Mouse (Mus musculus) embryonic facial prominence, embryonic 13.5 days (tissue): Measurements from ENCODE around the gene Lalba. TPM values are rescaled to one million over a fixed set of nuclear protein-coding genes. Genes with fewer than 3 reads are reported as not detected.

Experiments used
- ATAC-seq: fragments of 200-750 bp; cut with Nextera tagmentation; 2 replicates; pipeline ENCODE4 v1.8.0; 2017; ENCODE audit warnings: low read depth; ENCODE audit not compliant: insufficient number of reproducible peaks, insufficient read depth, low FRiP score, low TSS enrichment
- H3K27ac ChIP-seq: fragments of 300-500 bp; sonication (generic); 2 replicates; pipeline ENCODE4 v1.5.1; 2015; ENCODE audit warnings: moderate library complexity, mild to moderate bottlenecking, inconsistent platforms
- H3K27me3 ChIP-seq: fragments of 300-500 bp; sonication (generic); 2 replicates; pipeline ENCODE4 v1.6.1; 2015; ENCODE audit warnings: mild to moderate bottlenecking, inconsistent platforms
- H3K36me3 ChIP-seq: fragments of 300-500 bp; sonication (generic); 2 replicates; pipeline ENCODE4 v1.6.1; 2015; ENCODE audit warnings: mild to moderate bottlenecking, inconsistent platforms
- H3K4me1 ChIP-seq: fragments of 300-500 bp; sonication (generic); 2 replicates; pipeline ENCODE4 v1.6.1; 2015; ENCODE audit warnings: inconsistent platforms
- H3K4me2 ChIP-seq: fragments of 300-500 bp; sonication (generic); 2 replicates; pipeline ENCODE4 v1.6.1; 2015; ENCODE audit warnings: moderate library complexity, mild to moderate bottlenecking, inconsistent platforms
- H3K4me3 ChIP-seq: fragments of 300-500 bp; sonication (generic); 2 replicates; pipeline ENCODE4 v1.5.1; 2015; ENCODE audit warnings: mild to moderate bottlenecking, inconsistent platforms
- H3K9ac ChIP-seq: fragments of 300-500 bp; sonication (generic); 2 replicates; pipeline ENCODE4 v1.6.1; 2015; ENCODE audit warnings: mild to moderate bottlenecking, inconsistent platforms
- H3K9me3 ChIP-seq: fragments of 300-500 bp; sonication (generic); 2 replicates; pipeline ENCODE4 v1.6.1; 2016; ENCODE audit warnings: inconsistent platforms
- WGBS: fragments of 180-500 bp; shearing (Covaris S2); methylation state at CpG from one replicate; pipeline ENCODE4 v1.1.7; 2015; ENCODE audit warnings: mixed read lengths; 5-methylcytosine and 5-hydroxymethylcytosine counted together
- polyA plus RNA-seq: library from polyadenylated mRNA; unstranded; fragments of >200 nt; fragmentation: Nextera tagmentation; extraction: Ambion mirVana; gene quantifications from 2 replicates; pipeline ENCODE4 v1.2.1, GENCODE M21; 2015

Gene Lalba
- polyA plus RNA-seq, 1 experiment from 2014 or later = not detected

DNA sequence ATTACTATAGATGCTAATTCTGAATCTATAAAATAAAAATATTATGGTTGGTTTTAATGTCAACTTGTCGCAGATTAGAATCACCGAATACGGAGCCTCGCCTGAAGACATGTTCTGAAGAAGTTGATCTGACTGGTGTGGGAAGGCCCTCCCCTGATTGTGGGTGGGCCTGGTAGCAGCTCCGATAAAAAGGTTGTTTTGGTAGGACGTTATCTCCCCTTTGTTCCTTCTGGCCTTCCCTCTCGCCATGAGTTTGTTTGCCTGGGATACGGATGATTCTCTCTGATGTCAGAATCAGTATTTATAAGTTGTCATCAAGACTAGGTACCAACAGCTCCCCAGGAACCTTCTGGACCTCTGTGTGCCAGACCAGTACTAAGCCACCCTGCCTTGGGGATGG, 29.7 kb upstream of the Lalba start:
- H3K4me2 ChIP-seq = no peak overlapping the region
- no peak for ATAC-seq

DNA sequence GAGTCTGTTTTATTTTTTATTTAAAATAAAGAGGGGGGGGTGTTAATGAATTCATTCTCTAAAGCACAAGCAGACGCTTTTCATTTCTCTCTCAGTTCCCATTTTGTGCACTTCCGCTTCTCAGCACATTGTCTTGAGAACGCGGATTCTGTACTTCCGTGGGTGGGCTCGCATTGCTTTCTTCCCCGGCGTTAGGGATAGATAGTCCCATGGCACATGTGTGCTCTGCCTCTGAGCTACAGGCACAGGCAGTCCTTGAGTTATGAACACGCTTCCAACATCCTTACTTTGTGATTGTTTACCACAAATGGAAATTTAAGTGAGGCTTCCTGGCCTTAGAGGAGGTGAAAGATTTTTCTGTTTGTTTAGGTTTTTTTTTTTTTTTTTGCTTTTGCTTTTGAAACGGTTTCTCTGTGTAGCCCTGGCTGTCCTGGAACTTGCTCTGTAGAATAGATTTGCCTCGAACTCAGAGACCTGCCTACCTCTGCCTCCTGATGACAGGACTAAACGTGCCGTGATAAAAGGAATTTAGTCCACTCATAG, 28.9 kb upstream of the Lalba start:
- Histone ChIP-seq H3K4me3 (no peak overlapping the region), H3K36me3 (no peaks in the 10 kb centered on the region), H3K27me3 (no peaks in the 10 kb centered on the region), H3K4me2 (no peak overlapping the region), H3K4me1 (peaks cover 4% of the 10 kb centered on the region), H3K27ac (no peak overlapping the region), H3K9ac (no peak overlapping the region), H3K9me3 (no peaks in the 10 kb centered on the region)
- WGBS = 63% methylated on average over 13 of the region's 13 CpGs
- no peak for ATAC-seq

More for the DNA sequence above, 29.7 kb upstream of the Lalba start:
- peaks cover 4% of the 10 kb centered on the region for H3K4me1 ChIP-seq
- no peaks in the 10 kb centered on the region for H3K36me3 ChIP-seq
- H3K9me3 ChIP-seq = no peaks in the 10 kb centered on the region
- no peak overlapping the region for H3K4me3 ChIP-seq
- no peak overlapping the region for H3K27ac ChIP-seq
- H3K27me3 ChIP-seq = no peaks in the 10 kb centered on the region
- 81% methylated on average over 8 of the region's 8 CpGs for WGBS
- no peak overlapping the region for H3K9ac ChIP-seq

DNA sequence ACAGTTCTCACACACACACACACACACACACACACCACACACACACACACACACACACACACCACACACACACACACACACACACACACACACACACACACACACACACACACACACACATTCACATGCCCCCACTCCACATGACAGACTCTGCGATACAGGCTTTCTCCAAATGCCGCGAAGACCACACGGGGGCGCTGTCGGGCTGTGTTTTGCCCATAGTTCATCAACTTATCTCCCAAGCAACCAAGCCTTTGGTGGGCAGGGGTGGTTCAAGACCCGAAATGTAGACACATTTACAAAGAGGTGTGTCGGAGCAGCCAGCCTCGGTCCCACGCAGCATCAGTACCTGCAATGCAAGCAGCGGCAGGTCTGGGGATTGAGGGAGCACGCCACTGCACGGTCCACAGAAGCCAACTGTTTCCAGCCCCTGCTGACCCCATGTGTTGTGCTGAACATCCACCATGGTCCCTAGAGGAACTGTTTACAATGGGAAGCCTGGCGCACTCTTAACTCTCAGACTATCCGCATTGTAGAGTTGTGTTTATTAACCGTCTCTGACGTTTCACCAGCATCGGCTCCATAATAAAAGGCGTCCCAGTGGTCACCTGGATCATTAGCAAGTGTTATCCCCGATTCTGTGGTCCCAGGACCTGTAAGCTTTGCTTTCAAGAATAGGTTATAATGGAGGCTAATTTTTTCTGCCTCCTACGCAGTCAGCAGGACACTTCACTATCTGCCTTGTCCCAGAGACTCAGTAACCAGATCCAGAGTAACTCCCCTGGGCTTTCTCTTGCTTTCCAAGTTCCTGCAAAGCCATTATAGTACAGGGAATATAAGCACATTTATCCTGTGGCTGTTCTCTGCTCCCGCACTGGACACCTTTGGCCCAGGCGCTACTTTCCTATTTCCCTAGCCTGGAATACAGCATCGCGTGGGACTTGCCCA, 28.2 kb upstream of the Lalba start:
- ATAC-seq = no peak

DNA sequence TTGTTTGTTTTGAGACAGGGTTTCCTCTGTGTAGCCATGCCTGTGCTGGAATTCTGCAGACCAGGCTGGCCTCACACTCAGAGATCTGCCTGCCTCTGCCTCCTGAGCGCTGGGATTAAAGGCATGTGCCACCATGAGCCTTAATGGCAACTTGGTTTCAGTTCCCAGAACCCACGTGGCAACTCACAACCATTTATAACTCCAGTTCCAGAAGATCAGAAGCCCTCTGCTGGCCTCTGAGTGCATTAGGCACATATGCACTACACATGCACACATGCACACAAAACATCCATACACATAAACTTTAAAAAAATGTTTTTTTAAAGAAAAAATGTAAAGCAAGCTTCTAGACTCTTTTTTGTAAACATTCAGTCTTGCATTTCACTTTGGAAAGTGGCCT, 26.9 kb upstream of the Lalba start:
- Histone ChIP-seq H3K27ac (no peak overlapping the region), H3K36me3 (no peaks in the 10 kb centered on the region), H3K4me1 (peaks cover 7% of the 10 kb centered on the region), H3K27me3 (no peaks in the 10 kb centered on the region), H3K9ac (no peak overlapping the region), H3K9me3 (no peaks in the 10 kb centered on the region), H3K4me3 (no peak overlapping the region), H3K4me2 (no peak overlapping the region)
- ATAC-seq = no peak
- WGBS = 58% methylated on average over 2 of the region's 2 CpGs

More for the DNA sequence above, 28.2 kb upstream of the Lalba start:
- Histone ChIP-seq H3K9ac (no peak overlapping the region), H3K9me3 (no peaks in the 10 kb centered on the region), H3K27ac (no peak overlapping the region), H3K27me3 (no peaks in the 10 kb centered on the region), H3K4me2 (peak overlapping the region; percentile 57), H3K4me1 (peaks cover 4% of the 10 kb centered on the region), H3K36me3 (no peaks in the 10 kb centered on the region), H3K4me3 (peak overlapping the region; percentile 25)
- 27% methylated on average over 25 of the region's 25 CpGs for WGBS

DNA sequence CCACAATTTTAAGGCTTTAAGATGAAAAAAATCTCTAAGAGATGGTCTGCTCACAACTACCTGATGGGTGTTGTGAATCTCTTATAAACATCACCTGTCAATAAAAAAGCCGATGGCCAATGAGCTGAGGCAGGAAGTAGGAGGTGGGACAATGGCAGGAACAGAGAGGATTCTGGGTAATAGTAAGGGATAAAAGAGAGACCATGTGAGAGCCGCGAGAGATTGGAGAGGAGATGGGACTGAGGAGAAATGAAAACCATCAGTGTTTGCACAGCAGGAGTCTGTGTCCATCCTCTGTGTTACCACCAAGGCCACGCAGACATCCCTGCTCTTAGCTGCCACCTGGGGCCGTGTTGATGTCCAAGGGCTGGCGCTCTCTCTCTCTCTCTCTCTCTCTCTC, 24.8 kb upstream of the Lalba start:
- no peaks in the 10 kb centered on the region for H3K27me3 ChIP-seq
- no peak for ATAC-seq

DNA sequence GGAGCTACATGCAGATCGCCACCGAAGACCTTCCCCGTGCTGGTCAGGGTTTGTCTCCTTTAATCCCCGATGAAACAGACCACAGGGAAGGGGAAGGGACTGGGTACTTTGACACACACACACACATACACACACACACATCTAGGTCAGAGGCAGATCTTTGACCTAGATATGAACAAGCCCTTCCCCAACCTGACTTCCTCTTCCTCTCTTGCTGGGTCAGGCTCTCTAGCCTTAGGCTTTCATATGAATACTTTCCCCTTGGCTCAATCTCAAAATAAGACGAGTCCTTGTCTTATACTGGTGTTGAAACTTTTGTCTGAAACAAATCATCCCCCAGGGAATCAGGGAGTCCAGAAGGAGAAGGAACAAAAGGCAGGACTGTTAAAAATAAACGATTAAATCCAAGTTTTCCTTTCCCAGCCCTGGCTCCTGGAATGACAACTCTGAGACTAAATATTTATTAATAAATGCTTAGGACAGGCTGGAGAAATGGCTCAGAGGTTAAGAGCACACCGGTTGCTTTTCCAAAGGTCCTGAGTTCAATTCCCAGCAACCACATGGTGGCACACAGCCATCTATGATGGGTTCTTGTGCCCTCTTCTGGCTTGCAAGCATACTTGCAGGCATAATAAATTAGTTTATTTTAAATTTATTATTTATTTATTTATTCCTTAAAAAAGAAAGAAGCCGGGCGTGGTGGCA, 23.9 kb upstream of the Lalba start:
- no peaks in the 10 kb centered on the region for H3K36me3 ChIP-seq
- H3K4me2 ChIP-seq = no peak overlapping the region
- H3K9ac ChIP-seq = no peak overlapping the region
- peaks cover 9% of the 10 kb centered on the region for H3K4me1 ChIP-seq
- no peak overlapping the region for H3K4me3 ChIP-seq
- no peaks in the 10 kb centered on the region for H3K27me3 ChIP-seq
- no peak overlapping the region for H3K27ac ChIP-seq
- WGBS = 82% methylated on average over 9 of the region's 9 CpGs
- ATAC-seq = no peak
- H3K9me3 ChIP-seq = no peaks in the 10 kb centered on the region

More for the DNA sequence above, 24.8 kb upstream of the Lalba start:
- Histone ChIP-seq H3K27ac (no peak overlapping the region), H3K4me2 (no peak overlapping the region), H3K9ac (no peak overlapping the region), H3K4me3 (no peak overlapping the region), H3K36me3 (no peaks in the 10 kb centered on the region), H3K4me1 (peaks cover 9% of the 10 kb centered on the region), H3K9me3 (no peaks in the 10 kb centered on the region)
- WGBS = 89% methylated on average over 5 of the region's 6 CpGs

DNA sequence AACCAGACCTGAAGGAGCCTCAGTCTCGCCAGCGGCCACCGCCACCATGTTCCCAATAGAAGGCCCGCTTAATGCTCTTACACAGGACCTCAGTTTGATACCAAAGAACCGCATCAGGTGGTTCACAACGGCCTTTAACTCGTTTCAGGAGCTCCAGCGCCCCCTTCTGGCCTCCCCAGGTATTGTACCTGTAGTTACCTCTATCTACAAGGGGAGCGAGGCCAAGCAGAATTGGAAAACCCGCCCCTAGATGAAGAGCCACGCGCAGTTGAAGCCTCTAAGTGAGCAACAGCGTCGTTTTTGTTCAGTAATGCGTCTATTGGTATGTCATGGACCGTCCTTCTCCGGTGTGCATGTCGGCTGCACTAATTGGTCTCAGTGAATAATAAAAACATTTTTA, 22.0 kb upstream of the Lalba start:
- no peaks in the 10 kb centered on the region for H3K9me3 ChIP-seq
- H3K9ac ChIP-seq = no peak overlapping the region
- 0 out of 2 replicates have a peak overlapping the region, but pooled peaks have one; percentile 14 for H3K4me2 ChIP-seq
- H3K27ac ChIP-seq = no peak overlapping the region
- H3K4me3 ChIP-seq = no peak overlapping the region
- WGBS = 15% methylated on average over 18 of the region's 18 CpGs
- no peaks in the 10 kb centered on the region for H3K27me3 ChIP-seq
- ATAC-seq = no peak
- no peaks in the 10 kb centered on the region for H3K36me3 ChIP-seq
- peaks cover 5% of the 10 kb centered on the region; the same call in 1 of the 2 replicates for H3K4me1 ChIP-seq

DNA sequence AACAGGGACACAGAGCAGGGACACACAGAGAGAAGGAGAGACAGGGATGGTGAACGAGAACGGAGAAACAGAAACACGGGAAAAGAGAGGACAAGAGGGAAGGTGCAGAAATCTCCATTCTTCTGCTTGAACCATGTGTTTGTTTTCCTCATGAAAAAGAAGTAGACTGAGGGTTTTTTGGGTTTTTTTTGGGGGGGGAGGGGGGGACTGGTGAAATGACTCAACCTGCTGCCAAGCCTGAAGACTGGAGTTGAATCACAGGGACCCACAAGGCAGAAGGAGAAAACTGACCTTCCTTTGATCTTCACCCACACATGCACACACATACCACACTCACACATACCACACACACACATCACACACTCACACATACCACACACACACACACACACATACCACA, 20.8 kb upstream of the Lalba start:
- Histone ChIP-seq H3K27ac (no peak overlapping the region), H3K36me3 (no peaks in the 10 kb centered on the region), H3K9ac (no peak overlapping the region), H3K9me3 (no peaks in the 10 kb centered on the region), H3K4me3 (no peak overlapping the region), H3K4me2 (no peak overlapping the region), H3K27me3 (no peaks in the 10 kb centered on the region), H3K4me1 (peaks cover 5% of the 10 kb centered on the region; the same call in 1 of the 2 replicates)
- no peak for ATAC-seq
- 79% methylated on average over 3 of the region's 3 CpGs for WGBS

DNA sequence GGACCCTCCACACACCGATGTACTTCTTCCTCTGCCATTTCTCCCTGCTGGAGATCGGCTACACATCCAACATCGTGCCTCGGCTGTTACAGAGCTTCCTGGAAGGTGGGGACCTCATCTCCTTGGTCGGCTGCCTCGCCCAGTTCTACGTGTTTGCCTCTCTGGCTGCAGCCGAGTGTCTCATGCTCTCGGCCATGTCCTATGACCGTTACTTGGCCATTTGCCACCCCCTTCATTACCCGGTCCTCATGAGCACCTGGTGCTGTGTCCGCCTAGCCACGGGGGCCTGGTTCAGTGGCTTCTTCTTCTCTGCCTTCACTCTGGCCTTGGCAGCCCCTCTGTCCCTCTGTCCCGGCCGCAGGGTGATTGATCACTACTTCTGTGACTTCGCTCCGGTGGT, 15.1 kb upstream of the Lalba start:
- no peaks in the 10 kb centered on the region for H3K27me3 ChIP-seq
- H3K4me1 ChIP-seq = no peaks in the 10 kb centered on the region
- no peaks in the 10 kb centered on the region for H3K9me3 ChIP-seq
- WGBS = 90% methylated on average over 17 of the region's 17 CpGs
- no peak for ATAC-seq
- H3K9ac ChIP-seq = no peak overlapping the region
- no peak overlapping the region for H3K4me2 ChIP-seq
- no peak overlapping the region for H3K27ac ChIP-seq
- H3K4me3 ChIP-seq = no peak overlapping the region
- no peaks in the 10 kb centered on the region for H3K36me3 ChIP-seq

DNA sequence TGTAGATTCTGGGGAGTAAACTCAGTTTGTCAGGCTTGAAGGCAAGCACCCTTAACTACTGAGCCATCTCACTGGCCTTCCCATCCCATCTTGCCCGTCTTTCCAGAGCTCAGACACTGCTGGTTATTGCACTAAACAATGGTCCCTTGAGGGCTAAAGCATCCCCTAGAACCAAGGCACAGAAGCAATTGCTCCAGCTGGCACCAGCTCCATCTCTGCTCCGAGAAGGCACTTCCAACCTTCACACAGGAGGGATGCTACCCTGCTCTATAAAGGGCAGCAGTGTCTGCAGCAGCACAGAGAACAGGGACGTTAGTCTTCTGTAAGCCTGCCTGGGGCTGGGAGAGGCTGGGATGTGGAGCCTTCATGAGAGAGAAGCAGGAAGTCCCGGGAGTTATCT, 9.6 kb upstream of the Lalba start, which contains the start of gene Olfr279:
TSS of gene Olfr279 (plus strand) at position 301 of the 400 bp plus-strand sequence.
- H3K4me2 ChIP-seq = no peak within 1 kb of the TSS
- no peak for ATAC-seq
- no peaks in the 10 kb centered on the region for H3K27me3 ChIP-seq
- 32% methylated on average over 4 of the region's 4 CpGs for WGBS
- H3K9ac ChIP-seq = no peak within 1 kb of the TSS
- no peaks in the 10 kb centered on the region for H3K9me3 ChIP-seq
- H3K4me1 ChIP-seq = no peaks in the 10 kb centered on the region
- H3K27ac ChIP-seq = no peak within 1 kb of the TSS
- no peaks in the 10 kb centered on the region for H3K36me3 ChIP-seq
- no peak within 1 kb of the TSS for H3K4me3 ChIP-seq

DNA sequence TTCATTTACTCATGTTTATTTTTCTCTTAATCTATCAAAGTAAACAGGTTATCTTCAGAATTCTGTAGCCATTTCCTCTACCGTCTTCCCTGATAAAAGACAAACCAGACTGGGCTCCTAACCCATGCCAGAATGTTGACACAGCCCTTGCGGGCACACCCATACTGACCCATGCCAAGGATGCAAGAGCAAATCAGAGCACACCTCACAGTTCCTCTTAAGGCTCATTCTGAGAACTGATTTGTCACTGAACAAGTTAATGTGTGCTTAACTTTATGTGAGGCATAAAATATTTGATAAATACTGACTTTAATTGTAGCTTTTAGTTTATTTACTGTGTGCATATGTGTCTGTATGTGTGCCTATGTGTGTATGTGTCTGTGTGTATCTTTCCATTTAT, 8.8 kb upstream of the Lalba start:
- Histone ChIP-seq H3K27ac (no peak overlapping the region), H3K9ac (no peak overlapping the region), H3K4me3 (no peak overlapping the region), H3K4me1 (no peaks in the 10 kb centered on the region), H3K36me3 (no peaks in the 10 kb centered on the region), H3K27me3 (no peaks in the 10 kb centered on the region), H3K9me3 (no peaks in the 10 kb centered on the region), H3K4me2 (no peak overlapping the region)
- 76% methylated on average over 2 of the region's 2 CpGs for WGBS
- no peak for ATAC-seq
